Mouse (Mus musculus) liver, embryonic 14.5 days (tissue): ENCODE measurements at regions not wholly inside any gene's neighbourhood (a gene's known extent, or its start where the extent isn't known, plus 50 kb on each side); places are given as distances from the start of the nearest gene placed in this dataset.
"Not testable (repeated sequence)": the region's sequence is repeated elsewhere in the genome, so short reads cannot be mapped to it uniquely, and the experiment has no call there.

Experiments used
- ATAC-seq: fragments of 200-750 bp; cut with Nextera tagmentation; 2 replicates; pipeline ENCODE4 v1.8.0; 2017; ENCODE audit warnings: moderate number of reproducible peaks, mild to moderate bottlenecking, moderate library complexity; ENCODE audit not compliant: insufficient read depth
- DNase-seq, 3 experiments: peaks; one replicate each; pipeline ENCODE4 v3.0.0-alpha.2; 2012 to 2013; ENCODE audit warnings: low read depth in 3 of 3, low spot score in 3 of 3
- H3K27ac ChIP-seq: fragments of 300-500 bp; sonication (generic); 2 replicates; pipeline ENCODE4 v1.5.1; 2014; ENCODE audit warnings: moderate library complexity, mild to moderate bottlenecking, control low read depth, inconsistent platforms
- H3K27me3 ChIP-seq: fragments of 300-500 bp; sonication (generic); 2 replicates; pipeline ENCODE4 v1.6.1; 2014; ENCODE audit warnings: mild to moderate bottlenecking, low read length, moderate library complexity; ENCODE audit not compliant: control insufficient read depth, insufficient read depth
- H3K36me3 ChIP-seq: fragments of 300-500 bp; sonication (generic); replicated peaks from 2 replicates; pipeline ENCODE4 v1.6.1; 2014; ENCODE audit warnings: low read depth; ENCODE audit not compliant: control insufficient read depth, insufficient read depth
- H3K4me1 ChIP-seq, 2 experiments: fragments of 200-500 bp in 1 of 2; fragments of 300-500 bp in 1 of 2; sonication (generic) in 1 of 2; replicated peaks; 2 replicates each; pipeline ENCODE4 v1.6.1; 2012 to 2014; ENCODE audit warnings: antibody characterized with exemption in 1 of 2, inconsistent platforms in 1 of 2, low read length in 1 of 2; ENCODE audit not compliant: control insufficient read depth in 2 of 2, insufficient read depth in 2 of 2
- H3K4me2 ChIP-seq: fragments of 300-500 bp; sonication (generic); 2 replicates; pipeline ENCODE4 v1.6.1; 2014; ENCODE audit warnings: low read depth, mild to moderate bottlenecking, control low read depth, moderate library complexity
- H3K4me3 ChIP-seq, 2 experiments: fragments of 200-500 bp in 1 of 2; fragments of 300-500 bp in 1 of 2; sonication (generic) in 1 of 2; 2 replicates each; pipeline ENCODE4 v1.5.1; 2012 to 2014; ENCODE audit warnings: low read depth in 2 of 2, low read length in 2 of 2, mild to moderate bottlenecking in 2 of 2, control low read depth in 1 of 2, inconsistent platforms in 1 of 2, moderate library complexity in 1 of 2; ENCODE audit not compliant: insufficient read depth in 1 of 2
- H3K9ac ChIP-seq: fragments of 300-500 bp; sonication (generic); replicated peaks from 2 replicates; pipeline ENCODE4 v1.6.1; 2014; ENCODE audit warnings: mild to moderate bottlenecking, control low read depth, moderate library complexity
- H3K9me3 ChIP-seq: fragments of 300-500 bp; sonication (generic); 2 replicates; pipeline ENCODE4 v1.6.1; 2016; ENCODE audit warnings: low read length, mixed read lengths; ENCODE audit not compliant: control insufficient read depth
- CTCF ChIP-seq: IDR thresholded peaks from 2 replicates; pipeline ENCODE4 v1.5.1; 2016; ENCODE audit warnings: antibody characterized with exemption, low read depth, control low read depth
- EP300 ChIP-seq: IDR thresholded peaks from 2 replicates; pipeline ENCODE4 v1.6.1; 2016; ENCODE audit warnings: antibody characterized with exemption, low read depth
- WGBS: fragments of 180-500 bp; shearing (Covaris S2); extraction: QIAGEN DNeasy Blood & Tissue Kit; methylation state at CpG from one replicate; pipeline ENCODE4 v1.1.7; 2014; ENCODE audit not compliant: insufficient replicate concordance; 5-methylcytosine and 5-hydroxymethylcytosine counted together

- Histone ChIP-seq H3K27me3 (no peaks in the 10 kb centered on the region), H3K4me1 (no peaks in the 10 kb centered on the region), H3K36me3 (no peaks in the 10 kb centered on the region), H3K27ac (no peak overlapping the region), H3K4me2 (no peak overlapping the region), H3K9ac (no peak overlapping the region), H3K4me3 (no peak overlapping the region), H3K9me3 (no peaks in the 10 kb centered on the region)
- WGBS, result 21% methylated on average over 6 of the region's 6 CpGs
- TF ChIP-seq CTCF, result no peak
- TF ChIP-seq EP300, result no peak
- ATAC-seq, result no peak
- DNase-seq, result no peak
These were observed 81.5 kb upstream of the Gm5148 start for GRCm38 (mm10) chr3:37805805-37806148.

GRCm38 (mm10) chr3:37804941-37805804, 80.9 kb upstream of the Gm5148 start:
- no peak overlapping the region for H3K27ac ChIP-seq
- no peak overlapping the region for H3K4me2 ChIP-seq
- no peak for TF ChIP-seq CTCF
- TF ChIP-seq EP300, result no peak
- ATAC-seq (no peak), DNase-seq (no peak)
- H3K36me3 ChIP-seq, result no peaks in the 10 kb centered on the region
- no peaks in the 10 kb centered on the region for H3K4me1 ChIP-seq
- WGBS, result 60% methylated on average over 9 of the region's 9 CpGs
- H3K9me3 ChIP-seq, result no peaks in the 10 kb centered on the region
- H3K4me3 ChIP-seq, result no peak overlapping the region
- H3K27me3 ChIP-seq, result no peaks in the 10 kb centered on the region
- H3K9ac ChIP-seq, result no peak overlapping the region

DNA sequence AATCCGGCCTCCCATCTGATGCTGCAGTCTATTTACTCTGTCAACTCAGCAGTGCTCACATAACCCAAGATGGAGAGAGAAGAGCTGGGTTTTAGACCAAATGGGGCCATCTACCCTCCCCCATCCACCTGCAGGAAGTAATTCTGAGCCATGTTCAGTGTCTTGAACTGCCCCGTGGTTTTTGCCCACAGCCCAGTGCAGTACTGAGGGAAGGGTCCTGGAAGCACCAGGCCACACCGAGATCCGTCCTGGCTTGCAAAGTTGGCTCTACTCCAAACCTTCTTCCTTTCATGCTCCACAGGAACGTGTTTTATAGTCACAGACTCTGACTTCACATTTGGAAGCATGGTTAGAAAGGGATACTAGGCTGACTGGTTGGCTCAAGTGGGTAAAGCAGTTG, 80.0 kb upstream of the Gm5148 start:
- ATAC-seq (no peak), DNase-seq (no peak)
- no peak for TF ChIP-seq CTCF
- no peak for TF ChIP-seq EP300
- 25% methylated on average over 5 of the region's 5 CpGs for WGBS
- no peak overlapping the region for H3K9ac ChIP-seq
- H3K4me2 ChIP-seq, result no peak overlapping the region
- H3K4me1 ChIP-seq, result no peaks in the 10 kb centered on the region
- no peaks in the 10 kb centered on the region for H3K36me3 ChIP-seq
- H3K27me3 ChIP-seq, result no peaks in the 10 kb centered on the region
- H3K9me3 ChIP-seq, result no peaks in the 10 kb centered on the region
- no peak overlapping the region for H3K27ac ChIP-seq
- no peak overlapping the region for H3K4me3 ChIP-seq

DNA sequence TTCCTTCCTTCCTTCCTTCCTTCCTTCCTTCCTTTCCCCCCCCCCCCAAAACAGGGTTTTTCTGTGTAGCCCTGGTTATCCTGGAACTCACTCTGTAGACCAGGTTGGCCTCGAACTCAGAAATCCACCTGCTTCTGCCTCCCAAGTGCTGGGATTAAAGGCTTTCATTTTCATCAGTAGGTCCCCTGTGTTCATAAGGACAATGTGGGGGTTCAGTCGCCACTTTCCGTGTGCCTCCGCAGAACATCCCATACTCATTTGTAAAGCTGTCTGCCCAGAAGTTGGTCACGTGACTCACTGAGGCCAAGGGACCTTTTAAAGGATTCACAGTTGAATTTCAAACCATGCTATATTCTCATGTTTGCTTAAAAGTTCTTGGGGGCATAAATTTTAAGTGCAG, 79.5 kb upstream of the Gm5148 start:
- not testable (repeated sequence) for H3K27ac ChIP-seq, H3K9ac ChIP-seq, H3K36me3 ChIP-seq, H3K9me3 ChIP-seq, H3K4me2 ChIP-seq, H3K27me3 ChIP-seq, DNase-seq, H3K4me3 ChIP-seq, H3K4me1 ChIP-seq, ATAC-seq
- WGBS, result 70% methylated on average over 5 of the region's 5 CpGs

DNA sequence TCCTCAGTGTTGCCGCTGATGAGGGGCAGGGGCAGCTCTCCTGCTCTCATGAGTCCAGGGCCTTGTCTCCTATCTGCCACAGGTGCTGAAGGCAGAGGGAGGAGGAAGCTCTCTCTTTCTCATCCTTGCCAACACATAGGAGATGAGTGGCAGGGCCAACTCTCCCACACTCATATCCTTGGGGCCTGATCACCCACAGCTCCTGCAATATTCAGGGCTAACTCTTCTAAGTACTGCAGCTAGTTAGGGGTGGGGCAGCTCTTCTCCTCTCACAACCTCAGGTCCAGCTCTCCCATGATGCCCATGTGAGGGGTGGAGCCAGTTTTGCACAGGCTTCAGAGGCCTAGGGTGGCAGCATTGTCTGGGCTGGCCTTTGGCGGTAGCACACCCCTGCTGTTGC, 77.3 kb upstream of the Gm5148 start:
- no peaks in the 10 kb centered on the region for H3K9me3 ChIP-seq
- ATAC-seq, result no peak
- H3K9ac ChIP-seq, result no peak overlapping the region
- H3K27me3 ChIP-seq, result no peaks in the 10 kb centered on the region
- H3K36me3 ChIP-seq, result no peaks in the 10 kb centered on the region
- TF ChIP-seq EP300, result no peak
- TF ChIP-seq CTCF, result no peak
- no peak overlapping the region for H3K27ac ChIP-seq
- H3K4me1 ChIP-seq, result no peaks in the 10 kb centered on the region
- no peak overlapping the region for H3K4me2 ChIP-seq
- H3K4me3 ChIP-seq, result no peak overlapping the region
- no peak for DNase-seq
- 55% methylated on average over 2 of the region's 2 CpGs for WGBS
